Mouse (Mus musculus) yolk sac, embryonic 10.5 days (tissue): Measurements from ENCODE around the gene Etd.
A peak's percentile ranks its signal among the peaks of the same experiment; 100 is the strongest.
"Not testable (repeated sequence)": the region's sequence is repeated elsewhere in the genome, so short reads cannot be mapped to it uniquely, and the experiment has no call there.

Experiments used
- DNase-seq: peaks from one replicate; pipeline ENCODE4 v3.0.0-alpha.2; 2017; ENCODE audit warnings: low spot score

Etd gene

GRCm38 (mm10) chrX:53434618-53435017 is at the start of gene Etd:
Gene Etd (plus strand): TSS chrX:53434918.
- no peak for DNase-seq

DNA sequence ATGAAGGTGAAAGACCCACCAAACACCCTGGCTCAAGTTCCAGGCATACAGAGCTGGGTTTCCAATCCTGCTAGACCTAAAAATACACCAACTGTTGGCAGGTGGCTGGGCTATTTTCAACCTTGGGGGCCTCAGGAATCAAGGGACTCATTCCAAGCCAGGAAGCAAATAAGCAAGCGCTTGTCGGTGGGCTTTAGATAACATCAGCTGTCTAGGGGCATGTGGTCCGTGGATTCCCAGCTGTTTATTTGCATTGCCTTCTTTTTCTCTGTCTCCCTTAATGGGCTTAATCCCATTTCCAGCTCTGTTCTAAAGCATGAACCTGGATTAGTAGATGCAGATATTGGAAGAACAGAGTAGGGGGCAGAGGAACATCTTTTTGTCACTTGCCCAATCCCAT is 48.4 kb upstream of the Etd start:
- no peak for DNase-seq

- DNase-seq = no peak
Observed at GRCm38 (mm10) chrX:53432888-53433287, 1.8 kb upstream of the Etd start.

GRCm38 (mm10) chrX:53459573-53459972 is 24.9 kb downstream of the Etd start:
- DNase-seq = peak; percentile 25

GRCm38 (mm10) chrX:53464194-53464593 is 29.5 kb downstream of the Etd start:
- DNase-seq = not testable (repeated sequence)
